Mouse (Mus musculus) testis, postnatal 14 days (tissue): ENCODE data around the gene Dnajc1.
A peak's percentile ranks its signal among the peaks of the same experiment; 100 is the strongest.

Experiments used
- DNase-seq: peaks from one replicate; pipeline ENCODE4 v3.0.0; 2021; ENCODE audit warnings: low spot score

Dnajc1 gene

DNA sequence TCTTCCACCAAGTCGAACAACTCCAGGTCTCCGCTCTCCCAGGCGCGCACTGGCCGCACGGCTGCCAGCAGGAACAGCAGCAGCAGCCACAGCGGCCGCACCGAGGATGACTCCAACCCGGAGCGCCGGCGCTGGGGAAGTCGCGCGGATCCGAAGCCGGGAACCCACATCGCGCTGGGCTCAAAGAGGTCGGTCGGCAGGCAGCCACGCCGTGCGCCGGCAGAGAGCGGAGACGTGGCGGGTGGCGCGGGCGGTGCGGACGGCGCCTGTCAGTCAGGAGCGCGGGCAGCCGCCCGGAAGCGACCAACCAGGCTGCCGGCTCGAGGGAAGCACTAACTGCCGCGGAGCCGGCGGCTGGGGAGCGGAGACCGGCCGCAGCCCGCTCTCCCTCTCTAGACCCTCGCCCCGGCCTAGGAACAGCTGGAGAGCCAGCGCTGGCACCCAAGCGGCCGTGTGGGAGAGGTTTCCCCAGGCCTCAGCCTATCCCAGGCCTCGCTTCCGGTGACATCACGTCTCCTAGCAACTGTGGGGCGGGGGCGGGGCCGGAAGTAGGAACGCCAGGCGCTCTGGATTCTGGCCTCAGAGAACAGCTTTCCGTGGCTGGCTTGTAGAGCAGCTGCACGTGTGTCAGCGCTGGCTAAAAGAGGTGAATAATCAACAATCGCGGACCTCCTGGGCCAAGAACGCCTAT is at the start of gene Dnajc1:
TSS of gene Dnajc1 (minus strand) at position 500 of the 691 bp plus-strand sequence.
- peak; percentile 93 for DNase-seq

DNA sequence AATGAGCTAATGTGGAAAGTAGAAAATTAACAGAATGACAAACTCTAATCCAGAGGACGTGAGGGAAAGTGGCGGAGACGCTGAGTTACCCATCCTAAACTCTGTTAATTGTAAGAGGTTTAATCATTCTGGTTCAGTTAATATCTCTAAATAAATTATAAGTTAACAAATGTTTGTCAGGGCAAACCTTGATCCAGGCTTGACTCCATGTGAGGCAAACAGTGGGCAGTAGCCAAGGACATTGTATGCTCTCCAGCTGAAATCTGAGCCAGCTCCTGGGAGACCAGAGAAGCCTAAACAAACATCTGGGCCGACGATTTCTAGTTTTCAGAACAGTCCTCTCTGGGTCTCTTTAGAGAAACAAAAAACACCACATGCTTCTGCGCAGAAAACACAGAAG is 49.2 kb upstream of the Dnajc1 start:
- no peak for DNase-seq

DNA sequence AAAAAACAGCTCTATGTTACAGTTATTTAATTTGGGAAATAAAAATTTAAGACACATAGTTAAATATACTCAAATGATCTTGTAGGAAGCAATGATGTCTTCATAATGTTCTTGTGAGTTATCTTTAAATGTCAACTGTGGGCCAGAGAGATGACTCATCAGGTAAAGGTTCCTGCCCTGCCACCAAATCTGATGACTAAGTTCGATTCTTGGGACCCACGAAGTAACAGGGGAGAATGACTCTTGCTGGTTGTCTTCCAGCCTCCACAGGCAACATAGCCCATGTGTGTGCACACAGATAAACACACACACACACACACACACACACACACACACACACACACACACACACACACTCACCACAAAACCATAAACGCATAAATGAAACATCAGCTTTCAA is 22.6 kb upstream of the Dnajc1 start:
- DNase-seq = no peak

DNA sequence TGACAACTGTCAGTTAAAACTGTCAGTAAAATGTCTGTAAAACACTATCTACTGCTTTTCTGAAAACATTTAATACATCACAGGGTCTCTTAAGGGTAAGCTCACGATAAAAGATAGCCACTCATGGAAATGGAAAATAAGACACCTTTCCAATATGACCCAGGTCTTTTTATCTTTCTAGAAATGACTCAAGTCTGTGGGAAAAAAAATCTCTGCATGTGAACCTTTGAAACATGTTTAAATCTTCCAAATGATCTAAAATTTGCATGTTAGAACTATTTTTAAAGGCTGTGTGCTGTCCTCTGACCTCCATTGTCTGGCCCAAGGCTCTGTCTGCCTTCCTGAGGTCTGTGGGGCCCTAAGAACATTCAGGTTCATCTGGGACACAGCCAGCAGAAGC is 11.0 kb upstream of the Dnajc1 start:
- no peak for DNase-seq

DNA sequence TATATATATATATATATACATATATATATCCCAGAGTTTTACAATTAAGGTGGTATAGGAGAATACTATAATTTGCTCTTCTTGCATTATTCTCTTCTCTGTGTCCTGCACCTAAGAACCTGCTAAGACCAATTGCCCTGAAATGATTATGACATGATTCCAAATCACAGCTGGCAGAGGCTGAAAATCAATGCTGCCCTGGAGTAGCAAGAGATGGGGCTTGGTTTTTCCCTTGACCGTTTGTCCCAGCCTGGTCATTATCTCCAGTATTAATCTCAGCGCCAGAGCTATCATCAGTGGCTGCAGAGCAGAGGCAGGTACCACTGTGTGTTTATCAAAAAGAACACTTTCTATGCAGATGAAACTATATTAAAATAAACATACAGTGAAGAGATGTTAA is 9.1 kb upstream of the Dnajc1 start:
- DNase-seq = no peak

DNA sequence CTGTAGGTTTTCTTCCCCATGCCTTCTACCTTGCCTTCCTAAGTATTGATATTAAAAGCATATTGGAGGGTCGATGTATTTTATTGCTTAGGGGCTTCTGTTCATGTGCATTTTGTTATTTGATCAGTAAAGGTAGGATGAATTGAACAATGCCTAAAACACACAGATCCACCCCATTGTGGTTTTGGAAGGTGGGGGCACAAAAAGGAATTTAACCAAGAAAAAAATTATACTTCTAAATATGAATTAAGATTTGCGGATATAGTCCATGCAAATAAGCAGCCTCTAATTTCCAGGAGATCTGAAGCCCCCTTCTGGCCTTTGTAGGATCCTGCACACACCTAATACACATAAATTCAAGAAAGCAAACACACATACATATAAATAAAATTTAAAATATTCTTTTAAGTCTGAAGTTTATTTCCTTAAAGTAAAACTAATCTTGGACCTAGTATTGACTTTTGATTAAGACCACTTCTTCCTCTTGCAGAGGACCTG is 441 bp upstream of the Dnajc1 start:
- no peak for DNase-seq

DNA sequence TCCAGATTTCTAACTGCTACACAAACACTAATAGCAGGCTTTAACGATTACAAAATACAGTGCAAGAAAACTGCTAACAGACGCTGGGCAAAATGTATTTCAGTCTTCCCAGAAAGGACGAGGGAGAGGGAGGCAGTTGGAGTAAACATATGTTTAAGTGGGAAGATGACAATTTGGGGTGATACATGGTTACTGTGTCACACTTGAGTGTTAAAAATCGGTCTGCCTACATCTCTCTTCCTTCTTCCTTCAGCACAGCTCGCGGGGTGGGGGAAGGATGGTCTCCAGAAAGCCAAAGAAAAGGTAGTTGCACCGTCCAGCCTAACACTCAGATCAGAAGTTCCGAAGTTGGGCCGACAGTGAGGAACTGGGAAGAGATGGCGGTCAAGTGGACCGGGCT is 769 bp downstream of the Dnajc1 start:
- DNase-seq = no peak

DNA sequence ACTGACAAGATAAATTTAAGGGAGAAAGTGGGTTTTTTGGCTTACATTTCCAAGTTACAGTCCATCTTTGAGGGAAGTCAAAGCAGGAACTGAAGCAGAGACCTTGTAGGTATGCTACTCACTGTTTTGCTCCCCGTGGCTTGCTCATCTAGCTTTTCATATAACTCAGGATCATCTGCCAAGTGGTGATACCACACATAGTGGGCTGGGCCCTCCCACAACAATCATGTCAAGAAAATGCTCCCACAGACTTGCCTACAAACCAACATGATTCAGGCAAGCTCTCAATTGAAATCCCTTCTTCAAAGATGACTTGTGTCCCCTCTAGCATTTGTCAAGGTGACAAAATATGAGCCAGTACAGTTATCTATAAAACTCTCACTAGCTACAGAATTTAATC is 3.0 kb downstream of the Dnajc1 start:
- DNase-seq = no peak

DNA sequence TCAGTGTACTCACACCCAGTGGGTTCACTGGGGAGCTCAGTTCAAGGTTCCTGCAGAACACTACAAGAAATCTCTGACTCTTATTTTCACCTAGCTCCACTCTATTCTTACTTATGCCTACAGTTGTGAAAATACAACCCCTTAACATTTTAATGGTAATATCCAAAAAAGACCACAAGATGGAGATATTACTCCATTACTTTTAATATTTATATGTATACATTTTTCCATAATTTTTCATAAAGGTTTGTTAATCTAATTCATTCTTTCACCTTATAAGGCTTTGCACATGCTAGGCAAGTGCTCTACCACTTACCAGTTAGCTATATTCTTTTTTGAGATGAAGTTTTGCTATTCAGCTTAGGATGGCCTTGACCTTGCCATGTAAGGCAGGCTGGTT is 11.0 kb downstream of the Dnajc1 start:
- DNase-seq = no peak

DNA sequence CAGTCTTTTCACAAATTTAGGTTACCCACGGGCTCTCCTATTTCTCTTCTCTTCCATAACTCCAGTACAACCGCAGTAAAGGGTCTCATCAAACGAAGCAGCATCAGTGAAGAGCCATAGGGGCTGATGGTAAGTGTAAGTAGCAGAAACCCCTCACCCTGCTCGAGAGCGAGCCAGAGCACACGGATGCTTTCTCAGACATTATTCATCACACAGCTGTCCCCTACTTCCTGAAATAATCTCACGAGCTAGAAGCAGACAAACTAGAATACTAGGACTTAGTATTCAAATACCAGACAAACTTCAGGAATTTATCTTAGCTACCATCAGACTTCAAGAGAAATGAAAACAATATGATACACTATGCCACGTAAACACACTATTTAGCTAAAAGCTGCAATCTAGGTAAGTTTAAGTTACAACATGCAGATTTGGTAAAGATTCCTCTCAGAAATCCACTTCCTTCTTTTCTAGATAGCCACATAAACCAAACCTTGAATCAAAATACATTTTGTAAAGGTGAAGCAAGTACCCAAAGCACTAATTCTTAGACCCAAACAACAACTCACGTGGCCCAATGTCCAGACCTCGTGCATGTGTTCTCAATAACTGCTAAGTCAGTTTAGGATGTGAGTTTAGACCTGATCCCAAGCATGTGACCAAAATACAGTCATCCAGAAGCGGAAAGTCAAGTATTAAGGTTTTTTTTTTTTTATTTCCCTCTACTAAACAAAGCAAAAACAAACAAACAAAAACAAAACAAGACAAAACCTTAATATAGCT is 20.0 kb downstream of the Dnajc1 start:
- no peak for DNase-seq

DNA sequence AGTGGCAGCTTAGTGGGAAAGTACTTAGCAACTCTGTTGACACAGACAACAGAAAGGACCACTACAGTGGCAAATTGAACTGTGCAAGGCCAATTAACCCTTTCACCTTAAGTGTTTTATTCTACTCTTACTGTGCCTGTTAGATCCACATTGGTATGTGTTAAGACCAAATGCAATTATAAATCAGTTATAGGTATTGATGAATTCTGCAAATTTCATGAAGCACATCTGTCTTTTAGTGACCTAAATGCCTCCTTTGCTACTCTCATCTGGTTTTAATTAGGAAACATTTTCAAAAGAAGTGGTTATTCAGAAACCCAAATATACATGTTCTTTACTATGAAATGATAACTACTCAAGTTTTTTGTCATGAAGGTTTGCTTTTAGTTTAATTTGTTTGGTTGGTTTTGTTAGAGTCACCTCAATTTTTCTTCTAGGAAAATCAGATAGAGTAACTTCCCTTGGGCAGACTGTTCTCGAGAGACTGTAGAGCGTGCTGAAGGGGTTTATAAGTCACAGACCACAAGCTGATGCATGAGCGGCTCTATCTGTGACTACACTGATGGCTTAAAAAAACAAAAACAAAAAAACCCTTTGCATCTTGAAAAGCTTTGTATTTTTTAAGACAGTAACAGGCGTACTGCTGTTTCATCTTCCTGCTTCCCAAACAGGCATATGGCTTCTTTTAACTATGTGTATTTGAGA is 21.7 kb downstream of the Dnajc1 start:
- no peak for DNase-seq

DNA sequence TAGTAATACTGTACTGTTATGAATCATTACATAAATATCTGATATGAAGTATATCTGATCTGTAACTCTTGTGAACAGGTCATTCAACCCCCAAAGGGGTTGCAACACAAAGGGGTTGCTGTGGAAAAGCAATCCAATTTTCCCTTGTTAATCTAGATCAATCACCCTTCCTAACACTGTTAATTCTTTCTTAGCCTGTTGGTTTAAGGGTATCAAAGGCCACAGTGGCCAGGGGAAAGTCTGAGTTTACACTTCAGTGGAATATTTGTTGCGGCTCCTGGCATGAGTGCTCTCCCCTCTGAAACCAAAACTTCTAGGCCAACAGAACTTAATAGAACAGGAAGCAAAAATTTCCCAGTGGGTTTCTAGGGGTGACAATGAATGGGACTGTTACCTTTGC is 28.2 kb downstream of the Dnajc1 start:
- no peak for DNase-seq

DNA sequence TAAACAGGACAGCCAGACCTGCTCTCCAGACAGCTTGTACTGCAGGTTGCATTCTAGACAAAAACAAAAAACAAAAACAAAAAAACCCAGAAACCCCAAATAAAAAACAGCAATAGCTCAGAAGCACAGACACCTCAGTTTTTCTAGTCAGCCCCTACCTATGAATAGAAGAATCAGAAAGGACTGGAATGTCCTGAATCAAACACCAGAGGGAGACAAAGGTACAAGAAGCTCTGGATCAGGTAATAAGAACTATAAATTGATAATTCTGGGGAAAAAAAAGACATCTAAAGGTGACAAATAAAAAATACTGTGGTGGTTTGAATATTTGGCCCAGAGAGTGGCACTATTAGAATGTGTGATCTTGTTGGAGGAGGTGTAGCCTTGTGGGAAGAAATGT is 37.3 kb downstream of the Dnajc1 start:
- DNase-seq = no peak

DNA sequence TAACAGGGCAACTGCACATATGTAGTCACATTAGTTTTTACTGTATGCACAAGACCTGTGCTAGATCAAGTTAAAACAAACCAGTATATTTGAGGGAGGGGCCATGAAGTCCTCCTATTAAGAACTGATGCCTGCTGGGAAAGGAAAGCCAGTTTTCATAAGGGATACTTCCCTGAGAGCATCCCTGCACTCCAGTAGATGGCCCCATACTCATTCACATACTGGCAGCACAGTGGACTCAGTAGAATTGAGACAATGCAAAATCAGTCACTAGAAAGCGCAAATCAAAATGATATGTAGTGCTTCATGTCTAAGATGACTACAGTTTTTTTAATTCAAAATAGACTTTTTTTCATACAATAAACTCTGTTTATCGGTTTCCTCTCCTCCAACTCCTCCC is 40.0 kb downstream of the Dnajc1 start:
- no peak for DNase-seq

DNA sequence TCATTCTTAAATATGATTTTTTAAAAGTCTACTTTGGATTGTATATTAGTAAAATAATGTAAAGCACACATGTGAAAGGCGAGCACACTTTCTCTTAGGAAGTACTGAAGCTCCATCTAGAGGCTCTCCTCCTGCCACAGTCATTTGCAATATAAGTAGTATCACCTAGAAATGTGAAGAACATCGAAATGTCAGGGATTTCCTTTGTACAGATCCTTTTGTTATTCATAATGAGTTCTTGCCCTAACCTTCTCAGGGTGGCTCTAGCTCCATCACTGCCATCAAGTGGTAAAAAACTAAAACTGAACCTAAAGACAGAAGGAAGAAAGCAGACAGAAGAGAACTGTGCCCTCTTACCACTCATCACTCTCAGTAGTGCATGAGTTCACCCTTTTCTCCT is 49.2 kb downstream of the Dnajc1 start:
- DNase-seq = no peak

DNA sequence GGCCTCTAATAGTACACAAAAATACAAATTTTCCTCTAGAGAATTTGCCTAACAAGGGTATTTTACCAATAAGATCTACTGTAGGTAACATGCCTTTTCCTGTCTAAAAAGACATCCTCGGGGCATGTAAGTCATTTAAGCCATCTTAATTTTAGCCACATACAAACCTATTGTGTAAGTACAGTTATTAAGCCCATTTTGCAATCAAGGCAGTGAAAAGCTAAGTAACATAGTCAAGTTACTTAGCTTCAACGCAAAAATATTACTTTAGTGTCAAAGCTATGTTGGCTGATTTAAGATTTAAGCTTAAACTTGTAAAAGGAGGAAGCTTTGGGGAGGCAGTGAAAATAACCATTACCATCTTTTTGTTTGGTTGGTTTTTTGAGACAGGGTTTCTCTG is 74.0 kb downstream of the Dnajc1 start:
- DNase-seq = no peak

DNA sequence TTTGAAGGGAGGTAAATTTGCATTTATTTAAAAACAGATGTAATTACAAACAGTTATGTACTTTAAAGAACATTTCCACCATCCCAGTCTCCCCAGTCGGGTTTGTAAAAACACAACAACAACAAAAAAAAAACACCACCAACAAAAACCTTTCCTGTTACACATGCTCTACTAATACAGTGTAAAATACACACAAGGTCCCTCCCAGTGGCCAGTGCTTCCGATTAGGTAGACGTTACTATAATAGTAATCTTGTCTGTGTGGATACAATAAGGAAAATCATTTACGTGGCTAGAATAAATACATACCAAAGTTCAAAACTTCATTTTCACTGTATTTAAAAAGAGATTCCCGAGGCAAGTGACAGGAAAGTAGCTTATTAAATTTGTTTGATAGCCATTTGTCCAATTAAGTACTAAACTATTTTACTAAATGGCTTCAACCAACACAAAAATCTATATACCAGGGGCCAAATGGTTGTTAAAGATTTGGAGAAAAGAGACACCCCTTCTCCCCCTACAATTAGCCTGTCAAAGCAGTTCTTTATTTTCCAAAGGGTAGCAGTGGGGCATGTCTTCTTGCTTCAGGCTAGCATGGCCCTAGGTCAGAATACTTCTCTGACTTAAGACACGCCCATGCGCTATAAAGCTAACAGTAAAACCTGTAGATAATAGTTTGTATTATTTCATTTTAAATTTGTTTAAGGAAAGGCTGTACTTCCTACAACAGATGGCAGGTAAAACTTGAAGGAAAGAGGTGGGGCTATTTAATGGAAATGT is 74.9 kb downstream of the Dnajc1 start:
- DNase-seq = no peak

DNA sequence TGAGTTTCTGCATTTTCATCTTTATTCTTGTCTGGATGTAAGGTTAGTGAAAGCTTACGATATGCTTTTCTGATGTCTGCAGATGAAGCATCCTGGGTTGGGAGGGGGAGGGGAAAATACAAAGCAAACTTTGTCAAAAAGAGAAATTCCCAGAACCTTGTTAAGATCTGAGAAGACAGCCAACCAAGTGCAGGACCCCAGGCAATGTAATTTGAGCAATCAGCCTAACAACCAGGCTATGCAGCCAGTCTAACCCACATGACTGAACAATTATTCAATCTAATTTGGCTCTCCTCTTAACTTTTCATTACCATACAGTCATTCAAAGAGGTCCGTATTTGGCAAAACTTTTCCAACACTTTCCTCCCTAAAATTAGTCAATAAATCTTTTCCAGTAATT is 75.7 kb downstream of the Dnajc1 start:
- no peak for DNase-seq

DNA sequence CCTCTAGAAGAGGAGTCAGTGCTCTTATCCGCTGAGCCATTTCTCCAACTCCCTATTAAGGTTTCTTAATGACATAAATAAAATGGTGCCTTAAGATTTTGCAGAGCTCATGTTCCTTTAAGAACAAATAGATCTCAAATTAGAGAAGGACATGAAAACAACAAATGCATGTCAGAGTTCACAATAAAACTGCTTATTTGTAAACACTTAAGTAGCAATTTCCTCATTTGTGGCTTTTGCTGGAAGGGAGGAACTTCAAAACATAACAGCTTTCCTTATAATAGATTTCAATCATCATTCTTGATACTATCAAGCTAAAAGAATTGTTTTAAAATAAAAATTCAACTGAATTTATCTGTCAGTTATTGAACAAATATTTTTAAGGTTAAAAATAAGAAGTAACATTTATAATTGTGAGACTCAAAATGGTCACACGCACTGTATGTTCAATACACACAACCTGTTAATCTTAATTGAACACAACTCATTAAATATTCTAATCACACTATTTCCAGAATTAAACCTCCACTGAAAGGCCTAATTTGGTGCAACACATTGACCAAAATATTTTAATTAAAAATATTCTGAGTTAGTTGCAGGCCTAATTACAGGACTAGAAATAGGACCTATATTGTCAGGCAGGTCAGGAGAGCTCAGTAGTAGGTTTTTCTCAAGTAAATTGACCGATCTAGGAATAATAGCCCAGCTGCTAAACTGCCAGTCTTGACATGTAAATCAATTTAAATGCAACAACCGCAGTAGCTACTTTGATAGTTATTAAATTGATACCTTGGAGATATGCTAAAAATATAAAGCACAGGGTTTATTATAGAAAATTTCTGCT is 82.1 kb downstream of the Dnajc1 start:
- no peak for DNase-seq

DNA sequence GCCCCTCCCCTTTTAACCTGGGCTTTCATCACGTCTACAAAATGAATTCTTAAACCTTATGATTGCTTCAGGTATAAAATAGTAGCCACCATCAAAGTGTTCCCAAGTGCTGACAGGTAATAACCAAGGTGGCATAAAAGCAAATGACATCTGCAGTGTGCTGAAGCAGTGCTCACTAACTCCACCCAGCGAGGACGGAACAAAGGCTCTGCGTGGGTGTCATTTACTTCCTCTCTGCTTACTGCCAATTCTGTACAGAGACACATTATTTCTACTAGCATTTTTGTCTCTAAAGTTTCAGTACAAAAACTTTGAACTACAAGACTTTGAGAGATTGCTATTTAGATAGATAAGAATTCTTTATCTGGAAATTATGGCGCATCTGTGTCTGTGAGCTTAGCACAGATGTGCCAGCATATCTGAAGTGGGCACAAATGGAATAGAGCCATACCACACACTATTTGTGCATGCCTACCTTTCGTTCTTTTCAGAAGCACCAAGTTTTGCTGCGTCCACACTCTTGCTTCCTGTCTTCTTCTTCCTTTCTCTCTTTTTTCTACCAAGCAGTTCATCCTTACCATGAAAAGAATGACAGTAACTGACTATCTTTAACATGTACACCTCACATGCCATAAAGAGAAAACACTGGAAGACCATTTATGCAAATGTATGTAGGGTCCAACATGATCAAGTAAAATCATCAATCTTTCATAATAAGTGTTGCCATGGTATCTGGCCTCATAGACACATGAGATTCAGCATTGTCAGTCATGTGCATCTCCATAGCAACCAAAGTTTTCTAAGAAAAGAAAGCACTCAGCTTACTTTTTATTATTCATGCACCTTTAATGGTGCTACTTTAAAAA is 85.0 kb downstream of the Dnajc1 start:
- DNase-seq = no peak
